Mouse (Mus musculus): ENCODE results near the gene Edil3.

GRCm38 (mm10) chr13:89339776-89340175 lies 518.5 kb downstream of the Edil3 start:
- no peak for TF ChIP-seq CTCF (IDR thresholded peaks at IDR 0.05; ENCODE audit: borderline replicate concordance, extremely low read depth, insufficient read depth, insufficient read length)
- TF ChIP-seq POLR2A (IDR thresholded peaks at IDR 0.05; ENCODE audit: borderline replicate concordance, extremely low read depth, insufficient read depth, insufficient read length, poor library complexity, severe bottlenecking), result no peak
